Mouse (Mus musculus) embryo, embryonic 10 days (tissue): ENCODE data around the gene Rhbdl1.
A peak's percentile ranks its signal among the peaks of the same experiment; 100 is the strongest.

ENCODE experiments used
- DNase-seq: peaks from one replicate; pipeline ENCODE4 v3.0.0-alpha.2; 2015; ENCODE audit warnings: low spot score

Gene Rhbdl1

GRCm38 (mm10) chr17:25792615-25793014 is 44.5 kb downstream of the Rhbdl1 start, which contains the start of gene Fam173a:
Fam173a (minus strand) TSS chr17:25792901.
- peak; percentile 75 for DNase-seq

- peak; percentile 86 for DNase-seq
Measured at GRCm38 (mm10) chr17:25791843-25792527, 45.1 kb downstream of the Rhbdl1 start.

GRCm38 (mm10) chr17:25791320-25791842 is 45.7 kb downstream of the Rhbdl1 start:
- peak; percentile 50 for DNase-seq

GRCm38 (mm10) chr17:25786781-25787504 is 50.2 kb downstream of the Rhbdl1 start:
- DNase-seq = no peak

GRCm38 (mm10) chr17:25786280-25786679 is 50.8 kb downstream of the Rhbdl1 start, which contains the start of gene Ccdc78:
Ccdc78 (plus strand) TSS chr17:25786580.
- DNase-seq = no peak

- DNase-seq = peak; percentile 99
Measured at GRCm38 (mm10) chr17:25785281-25785745, 51.8 kb downstream of the Rhbdl1 start, which contains the start of gene Haghl. Haghl (minus strand) TSS chr17:25785673.
